Mouse (Mus musculus): Measurements from ENCODE around the gene Zfand3. TPM values are rescaled to one million over a fixed set of nuclear protein-coding genes. Genes with fewer than 3 reads are reported as not detected.
A peak's percentile ranks its signal among the peaks of the same experiment; 100 is the strongest.

Gene Zfand3
- total and polyA plus RNA-seq, 2 experiments from 2014 or later: 48.7 to 91.5 TPM

DNA sequence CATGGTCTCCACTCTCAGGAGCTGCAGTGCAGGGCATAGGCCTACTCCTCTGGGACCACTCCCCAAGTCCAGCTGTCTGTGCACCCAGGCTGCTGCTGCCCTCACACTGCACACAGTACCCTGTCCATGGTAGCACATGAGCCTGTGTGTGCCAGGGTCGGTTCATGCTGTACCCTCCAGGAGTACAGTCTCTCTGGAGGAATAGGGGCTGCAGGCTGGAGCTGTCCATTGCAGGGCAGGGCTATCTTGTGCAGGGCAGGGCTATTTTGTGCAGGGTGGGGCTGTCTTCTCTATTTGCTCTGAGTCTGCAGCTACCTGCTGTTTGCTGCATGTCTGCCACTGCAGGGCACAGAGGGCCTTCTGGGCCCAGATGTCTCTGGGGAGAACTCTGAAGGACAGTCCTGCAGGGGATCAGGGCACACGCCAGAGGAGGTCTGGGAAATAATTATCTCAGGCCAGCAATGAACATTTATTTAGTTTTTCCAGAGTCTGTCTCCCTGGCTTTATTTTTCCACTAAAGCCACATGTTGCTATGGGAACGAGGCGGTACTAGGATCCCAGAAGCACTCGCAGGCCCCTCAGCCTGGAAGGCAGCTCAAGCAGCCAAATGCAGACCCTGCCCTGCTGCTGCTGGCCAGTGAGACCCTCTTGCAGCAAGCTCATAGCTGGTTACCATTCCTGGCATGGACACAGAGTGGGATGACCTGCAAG, 220.7 kb downstream of the Zfand3 start:
- Histone ChIP-seq H3K36me3 (ENCODE audit: insufficient read depth) (peaks cover 2% of the 10 kb centered on the region; the same call in 1 of the 2 replicates), H3K4me3 (ENCODE audit: low read depth, low read length) (no peak overlapping the region), H3K4me1 (ENCODE audit: insufficient read depth) (peaks cover 13% of the 10 kb centered on the region), H3K27me3 (ENCODE audit: insufficient read depth, low read length) (no peaks in the 10 kb centered on the region), H3K4me2 (ENCODE audit: low read depth) (no peak overlapping the region), H3K27ac (ENCODE audit: low read depth, low read length) (no peak overlapping the region), H3K9me3 (ENCODE audit: low read length) (no peaks in the 10 kb centered on the region), H3K9ac (no peak overlapping the region)
- WGBS: 22% methylated on average over 5 of the region's 5 CpGs
- no peak for TF ChIP-seq CTCF (IDR thresholded peaks at IDR 0.05; ENCODE audit: low read depth)
- ATAC-seq: peak; percentile 49
- DNase-seq: no peak

DNA sequence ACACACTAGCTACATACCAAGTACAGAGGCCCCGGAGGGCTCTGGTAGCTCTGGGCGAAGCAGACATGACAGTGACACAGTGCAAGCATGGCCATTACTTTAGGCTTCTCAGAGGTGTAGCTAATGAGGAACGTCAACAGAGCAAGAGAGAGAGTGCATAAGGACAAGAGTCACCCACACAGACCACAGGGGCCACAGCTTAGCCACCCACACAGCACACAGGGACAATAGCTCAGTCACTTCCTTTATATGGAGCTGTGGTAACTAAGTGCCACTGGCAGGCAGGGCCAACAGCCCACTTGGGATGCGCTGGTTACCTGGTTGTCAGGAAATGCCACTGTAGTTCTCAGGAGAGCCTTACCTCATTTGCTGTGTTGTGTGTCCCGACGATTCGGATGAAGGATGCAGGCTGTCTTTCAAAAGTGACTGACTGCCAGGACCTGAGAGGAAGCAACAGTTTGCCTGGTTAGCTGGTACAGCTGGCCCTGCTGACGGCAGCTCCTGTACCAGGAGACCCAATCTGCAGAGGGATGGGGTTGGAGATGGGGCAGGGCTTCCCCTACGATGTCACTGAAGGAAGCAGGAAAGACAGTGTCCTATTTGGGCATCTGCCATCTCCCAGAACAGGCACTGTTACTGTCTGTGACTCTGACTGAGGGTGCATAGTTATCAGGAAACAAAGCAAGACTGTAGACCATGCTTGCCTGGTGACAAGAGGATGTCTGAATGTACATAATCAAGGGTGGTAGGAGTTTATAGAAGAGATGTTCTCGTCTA, 224.1 kb downstream of the Zfand3 start:
- no peak for DNase-seq

DNA sequence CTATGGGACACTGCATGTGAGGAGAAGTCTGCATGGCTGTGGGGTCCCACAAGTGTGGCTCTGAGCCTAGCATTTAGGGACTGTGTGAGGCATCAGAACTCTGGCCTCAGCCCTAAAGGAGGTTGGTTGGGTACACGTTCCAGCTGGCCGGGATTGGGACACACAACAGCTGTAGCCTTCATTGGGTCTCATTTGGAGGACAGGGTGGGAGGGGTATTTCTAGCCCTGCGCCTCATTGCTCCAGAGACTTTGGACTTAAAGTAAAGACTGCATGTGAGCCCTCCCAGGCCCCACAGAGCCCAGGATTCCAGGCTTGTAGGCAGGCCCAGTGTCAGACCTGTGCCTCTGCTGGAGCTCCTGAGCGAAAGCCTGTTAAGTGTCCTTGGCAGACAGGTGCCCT, 225.9 kb downstream of the Zfand3 start:
- no peak overlapping the region for H3K4me2 ChIP-seq (ENCODE audit: low read depth)
- ATAC-seq (no peak), DNase-seq (no peak)
- H3K27ac ChIP-seq (ENCODE audit: low read depth, low read length): no peak overlapping the region
- no peaks in the 10 kb centered on the region for H3K9me3 ChIP-seq (ENCODE audit: low read length)
- TF ChIP-seq CTCF (IDR thresholded peaks at IDR 0.05; ENCODE audit: low read depth): no peak
- 92% methylated on average over 4 of the region's 4 CpGs for WGBS
- no peaks in the 10 kb centered on the region for H3K27me3 ChIP-seq (ENCODE audit: insufficient read depth, low read length)
- H3K4me3 ChIP-seq (ENCODE audit: low read depth, low read length): no peak overlapping the region
- no peak overlapping the region for H3K9ac ChIP-seq
- H3K4me1 ChIP-seq (ENCODE audit: insufficient read depth): peaks cover 8% of the 10 kb centered on the region
- no peaks in the 10 kb centered on the region for H3K36me3 ChIP-seq (ENCODE audit: insufficient read depth)

More for the DNA sequence above, 224.1 kb downstream of the Zfand3 start:
- H3K27ac ChIP-seq (ENCODE audit: low read depth, low read length): no peak overlapping the region
- H3K27me3 ChIP-seq (ENCODE audit: insufficient read depth, low read length): no peaks in the 10 kb centered on the region
- no peaks in the 10 kb centered on the region for H3K36me3 ChIP-seq (ENCODE audit: insufficient read depth)
- H3K4me1 ChIP-seq (ENCODE audit: insufficient read depth): peaks cover 13% of the 10 kb centered on the region
- no peak overlapping the region for H3K4me3 ChIP-seq (ENCODE audit: low read depth, low read length)
- no peaks in the 10 kb centered on the region for H3K9me3 ChIP-seq (ENCODE audit: low read length)
- no peak for ATAC-seq
- 86% methylated on average over 10 of the region's 10 CpGs for WGBS
- TF ChIP-seq CTCF (IDR thresholded peaks at IDR 0.05; ENCODE audit: low read depth): no peak
- no peak overlapping the region for H3K9ac ChIP-seq
- no peak overlapping the region for H3K4me2 ChIP-seq (ENCODE audit: low read depth)

DNA sequence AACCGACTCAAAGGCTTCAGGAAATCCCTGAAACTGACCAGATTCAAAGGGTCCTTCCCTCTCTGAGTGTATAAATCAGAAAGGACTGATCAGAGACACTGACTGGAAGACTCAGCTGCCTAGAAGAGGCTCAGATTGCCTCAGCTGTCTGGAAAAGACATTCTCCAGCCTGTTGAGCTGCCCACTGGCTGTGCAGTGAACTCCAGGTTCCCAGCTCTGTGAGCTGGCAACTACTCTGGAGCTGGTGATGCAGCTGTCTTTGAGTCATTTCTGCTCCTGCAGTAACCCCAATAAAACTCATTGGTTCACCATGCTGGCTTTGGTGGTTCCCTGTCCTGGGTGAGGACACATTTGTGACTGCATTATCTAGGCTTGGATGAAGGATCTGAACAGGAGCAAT, 226.9 kb downstream of the Zfand3 start:
- WGBS: 93% methylated on average over 1 of the region's 1 CpGs
- no peak overlapping the region for H3K4me3 ChIP-seq (ENCODE audit: low read depth, low read length)
- no peak overlapping the region for H3K9ac ChIP-seq
- no peak overlapping the region for H3K27ac ChIP-seq (ENCODE audit: low read depth, low read length)
- no peaks in the 10 kb centered on the region for H3K27me3 ChIP-seq (ENCODE audit: insufficient read depth, low read length)
- H3K4me2 ChIP-seq (ENCODE audit: low read depth): no peak overlapping the region
- H3K4me1 ChIP-seq (ENCODE audit: insufficient read depth): peaks cover 3% of the 10 kb centered on the region; the same call in 1 of the 2 replicates
- no peak for TF ChIP-seq CTCF (IDR thresholded peaks at IDR 0.05; ENCODE audit: low read depth)
- H3K9me3 ChIP-seq (ENCODE audit: low read length): no peaks in the 10 kb centered on the region
- ATAC-seq: no peak
- H3K36me3 ChIP-seq (ENCODE audit: insufficient read depth): no peaks in the 10 kb centered on the region
- DNase-seq: no peak

DNA sequence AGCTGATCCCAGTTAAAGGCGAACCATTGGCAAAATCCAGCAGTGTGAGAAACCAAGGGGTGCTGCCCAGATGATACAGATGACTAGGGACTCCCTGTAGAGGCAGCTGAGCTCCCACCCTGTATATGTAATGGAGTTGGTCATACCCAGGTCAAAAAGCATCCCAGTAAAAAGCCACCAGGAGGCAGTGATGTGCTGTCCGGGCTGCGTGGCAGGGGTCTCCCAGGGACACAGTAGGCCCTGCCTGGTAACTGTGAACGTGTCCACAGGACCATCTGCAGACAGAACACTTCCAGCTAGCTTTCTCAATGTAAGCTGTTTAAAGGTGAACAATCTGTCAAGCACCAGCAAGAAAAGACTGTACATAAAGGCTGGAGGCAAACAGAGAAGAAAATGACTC, 228.2 kb downstream of the Zfand3 start:
- TF ChIP-seq CTCF (IDR thresholded peaks at IDR 0.05; ENCODE audit: low read depth): peak; percentile 52

DNA sequence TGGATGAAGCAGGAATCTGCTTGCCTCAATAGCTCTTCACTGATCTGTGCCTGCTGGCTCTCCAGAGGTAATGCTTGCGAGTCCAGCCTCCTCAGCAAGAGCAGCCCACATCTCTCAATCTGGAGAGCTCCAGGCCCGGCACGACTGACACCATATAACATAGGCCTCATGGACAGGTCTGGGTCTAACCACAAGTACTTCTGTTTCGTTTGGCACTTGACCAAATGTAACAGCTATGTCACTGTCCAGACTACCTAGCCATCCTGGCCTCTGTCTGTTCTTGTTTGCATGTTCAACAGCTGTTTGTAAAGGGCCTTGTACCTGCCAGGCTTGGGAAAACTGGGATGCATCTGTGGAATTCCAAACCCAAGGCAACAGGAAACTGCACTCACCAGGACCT, 230.8 kb downstream of the Zfand3 start:
- no peak for DNase-seq
- H3K9ac ChIP-seq: no peak overlapping the region
- no peaks in the 10 kb centered on the region for H3K36me3 ChIP-seq (ENCODE audit: insufficient read depth)
- ATAC-seq: no peak
- no peak overlapping the region for H3K27ac ChIP-seq (ENCODE audit: low read depth, low read length)
- WGBS: 83% methylated on average over 4 of the region's 4 CpGs
- H3K4me1 ChIP-seq (ENCODE audit: insufficient read depth): peaks cover 7% of the 10 kb centered on the region
- no peak overlapping the region for H3K4me3 ChIP-seq (ENCODE audit: low read depth, low read length)
- no peak for TF ChIP-seq CTCF (IDR thresholded peaks at IDR 0.05; ENCODE audit: low read depth)
- no peaks in the 10 kb centered on the region for H3K9me3 ChIP-seq (ENCODE audit: low read length)
- no peaks in the 10 kb centered on the region for H3K27me3 ChIP-seq (ENCODE audit: insufficient read depth, low read length)
- no peak overlapping the region for H3K4me2 ChIP-seq (ENCODE audit: low read depth)

More for the DNA sequence above, 228.2 kb downstream of the Zfand3 start:
- Histone ChIP-seq H3K4me2 (ENCODE audit: low read depth) (no peak overlapping the region), H3K9ac (no peak overlapping the region), H3K36me3 (ENCODE audit: insufficient read depth) (no peaks in the 10 kb centered on the region), H3K4me1 (ENCODE audit: insufficient read depth) (peaks cover 9% of the 10 kb centered on the region; the same call in 1 of the 2 replicates), H3K27ac (ENCODE audit: low read depth, low read length) (no peak overlapping the region), H3K4me3 (ENCODE audit: low read depth, low read length) (no peak overlapping the region), H3K9me3 (ENCODE audit: low read length) (no peaks in the 10 kb centered on the region), H3K27me3 (ENCODE audit: insufficient read depth, low read length) (no peaks in the 10 kb centered on the region)
- ATAC-seq (no peak), DNase-seq (no peak)
- WGBS: 46% methylated on average over 4 of the region's 4 CpGs

DNA sequence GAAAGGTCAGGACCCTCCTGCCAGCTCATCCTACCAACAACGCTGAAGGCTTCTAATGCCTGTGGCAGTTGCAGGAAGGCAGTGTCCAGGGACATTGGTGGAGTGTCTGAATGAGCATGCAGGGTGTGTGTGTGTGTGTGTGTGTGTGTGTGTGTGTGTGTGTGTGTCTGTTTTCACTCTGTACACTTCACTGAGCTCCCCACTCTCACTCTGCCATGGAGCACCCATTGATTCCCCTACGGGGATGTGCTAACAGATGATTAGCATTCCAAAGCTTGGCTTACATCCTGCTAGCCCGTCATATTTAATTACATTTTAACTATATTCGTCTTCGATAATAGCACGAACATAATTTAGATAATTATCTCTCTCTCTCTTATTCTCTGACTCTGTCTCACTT, 232.1 kb downstream of the Zfand3 start:
- H3K4me2 ChIP-seq (ENCODE audit: low read depth): no peak overlapping the region
- H3K4me1 ChIP-seq (ENCODE audit: insufficient read depth): peaks cover 7% of the 10 kb centered on the region
- H3K9me3 ChIP-seq (ENCODE audit: low read length): no peaks in the 10 kb centered on the region
- WGBS: 23% methylated on average over 6 of the region's 6 CpGs
- no peak overlapping the region for H3K4me3 ChIP-seq (ENCODE audit: low read depth, low read length)
- DNase-seq (peak; percentile 40), ATAC-seq (peak; percentile 77)
- H3K36me3 ChIP-seq (ENCODE audit: insufficient read depth): no peaks in the 10 kb centered on the region
- H3K27ac ChIP-seq (ENCODE audit: low read depth, low read length): no peak overlapping the region
- no peak overlapping the region for H3K9ac ChIP-seq
- no peak for TF ChIP-seq CTCF (IDR thresholded peaks at IDR 0.05; ENCODE audit: low read depth)
- no peaks in the 10 kb centered on the region for H3K27me3 ChIP-seq (ENCODE audit: insufficient read depth, low read length)
